Mouse (Mus musculus) neutrophil, adult 5-6 weeks (primary cell): ENCODE results near the gene Barx1. TPM values are rescaled to one million over a fixed set of nuclear protein-coding genes. Genes with fewer than 3 reads are reported as not detected.

Experiments
- ATAC-seq: fragments of 151-379, 151-347 bp; 2 replicates; pipeline ENCODE4 v1.8.0; 2017; ENCODE audit warnings: mild to moderate bottlenecking, moderate TSS enrichment; ENCODE audit not compliant: insufficient number of reproducible peaks, poor library complexity, low FRiP score, severe bottlenecking; ENCODE audit errors: extremely low read depth
- total RNA-seq: library from RNA; stranded (forward); fragments of 200-1000 nt; gene quantifications from 2 replicates; pipeline ENCODE4 v1.2.3, GENCODE M21; 2017

The Barx1 gene
- total RNA-seq, 1 experiment from 2014 or later: not detected

- no peak for ATAC-seq
Observed at GRCm38 (mm10) chr13:48691991-48692390, 29.2 kb downstream of the Barx1 start.

GRCm38 (mm10) chr13:48694090-48695064 is 31.6 kb downstream of the Barx1 start:
- ATAC-seq: no peak

- no peak for ATAC-seq
Observed at GRCm38 (mm10) chr13:48706385-48706951, 43.7 kb downstream of the Barx1 start.

DNA sequence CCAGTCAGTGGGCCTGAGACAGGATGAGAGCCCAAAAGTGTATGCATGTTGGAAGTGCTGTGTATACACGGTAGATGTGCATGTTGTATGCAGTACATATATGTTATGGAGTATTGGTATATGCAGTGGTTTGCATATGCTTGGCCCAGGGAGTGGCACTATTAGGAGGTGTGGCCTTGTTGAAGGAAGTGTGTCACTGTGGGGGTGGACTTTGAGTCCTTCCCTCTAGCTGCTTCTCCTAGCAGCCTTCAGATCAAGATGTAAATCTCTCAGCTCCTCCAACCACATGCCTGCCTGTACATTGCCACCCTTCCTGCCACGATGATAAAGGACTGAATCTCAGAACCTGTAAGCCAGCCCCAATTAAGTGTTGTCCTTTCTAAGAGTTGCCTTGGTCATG is 49.9 kb downstream of the Barx1 start:
- ATAC-seq: no peak

GRCm38 (mm10) chr13:48716075-48716474 is 53.3 kb downstream of the Barx1 start:
- no peak for ATAC-seq

Other genes starting within 250 kb of the Barx1 start
- 26.3 and 27.5 TPM in 2 replicates for gene Zfp169, start 149.5 kb upstream of the Barx1 start, total RNA-seq
- gene A830005F24Rik, start 149.4 kb upstream of the Barx1 start, total RNA-seq: 0.93 TPM in 1 of 2 replicates, not detected in the other
- 2.2 and 2.9 TPM in 2 replicates for gene Ptpdc1, start 37.3 kb upstream of the Barx1 start, total RNA-seq
- 15.7 and 19.0 TPM in 2 replicates for gene Phf2, start 208.1 kb downstream of the Barx1 start, total RNA-seq